Mouse (Mus musculus): ENCODE data around the gene Fam20a. TPM values are rescaled to one million over a fixed set of nuclear protein-coding genes. Genes with fewer than 3 reads are reported as not detected.
A peak's percentile ranks its signal among the peaks of the same experiment; 100 is the strongest.

Fam20a gene
- polyA plus RNA-seq, 1 experiment from 2014 or later = 0.37 TPM

- no peak overlapping the region for H3K9ac ChIP-seq (ENCODE audit: low read length)
- H3K36me3 ChIP-seq (ENCODE audit: control insufficient read depth, insufficient read depth, low read length) = no peaks in the 10 kb centered on the region
- no peak overlapping the region for H3K4me3 ChIP-seq (ENCODE audit: low read depth, low read length)
- H3K4me1 ChIP-seq (ENCODE audit: control insufficient read depth, insufficient read depth, low read length) = no peaks in the 10 kb centered on the region
- no peak for DNase-seq (ENCODE audit: low spot score)
- WGBS = 65% methylated on average over 10 of the region's 10 CpGs
- H3K27ac ChIP-seq (replicated peaks; ENCODE audit: low read depth, low read length) = no peak overlapping the region
- H3K27me3 ChIP-seq (ENCODE audit: control insufficient read depth, insufficient read depth, low read length) = no peaks in the 10 kb centered on the region
- ATAC-seq (ENCODE audit: insufficient number of reproducible peaks, low FRiP score, low TSS enrichment, low read depth) = no peak
- no peaks in the 10 kb centered on the region for H3K9me3 ChIP-seq (ENCODE audit: control insufficient read depth, low read length)
- H3K4me2 ChIP-seq (ENCODE audit: low read depth, severe bottlenecking) = no peak overlapping the region
Measured at GRCm38 (mm10) chr11:109629021-109629521, 93.0 kb downstream of the Fam20a start.

GRCm38 (mm10) chr11:109628099-109628498, 94.0 kb downstream of the Fam20a start:
- Histone ChIP-seq H3K4me1 (ENCODE audit: control insufficient read depth, insufficient read depth, low read length) (no peaks in the 10 kb centered on the region), H3K4me2 (ENCODE audit: low read depth, severe bottlenecking) (no peak overlapping the region), H3K9ac (ENCODE audit: low read length) (no peak overlapping the region), H3K9me3 (ENCODE audit: control insufficient read depth, low read length) (no peaks in the 10 kb centered on the region), H3K27ac (replicated peaks; ENCODE audit: low read depth, low read length) (no peak overlapping the region), H3K27me3 (ENCODE audit: control insufficient read depth, insufficient read depth, low read length) (no peaks in the 10 kb centered on the region), H3K36me3 (ENCODE audit: control insufficient read depth, insufficient read depth, low read length) (no peaks in the 10 kb centered on the region), H3K4me3 (ENCODE audit: low read depth, low read length) (no peak overlapping the region)
- 86% methylated on average over 3 of the region's 3 CpGs for WGBS
- DNase-seq (ENCODE audit: low spot score) = no peak
- no peak for ATAC-seq (ENCODE audit: insufficient number of reproducible peaks, low FRiP score, low TSS enrichment, low read depth)

GRCm38 (mm10) chr11:109627648-109628047, 94.4 kb downstream of the Fam20a start:
- DNase-seq (ENCODE audit: low spot score) (no peak), ATAC-seq (ENCODE audit: insufficient number of reproducible peaks, low FRiP score, low TSS enrichment, low read depth) (no peak)
- Histone ChIP-seq H3K9me3 (ENCODE audit: control insufficient read depth, low read length) (no peaks in the 10 kb centered on the region), H3K4me2 (ENCODE audit: low read depth, severe bottlenecking) (no peak overlapping the region), H3K9ac (ENCODE audit: low read length) (no peak overlapping the region), H3K4me1 (ENCODE audit: control insufficient read depth, insufficient read depth, low read length) (no peaks in the 10 kb centered on the region), H3K36me3 (ENCODE audit: control insufficient read depth, insufficient read depth, low read length) (no peaks in the 10 kb centered on the region), H3K27ac (replicated peaks; ENCODE audit: low read depth, low read length) (no peak overlapping the region), H3K4me3 (ENCODE audit: low read depth, low read length) (no peak overlapping the region), H3K27me3 (ENCODE audit: control insufficient read depth, insufficient read depth, low read length) (no peaks in the 10 kb centered on the region)
- WGBS = 87% methylated on average over 4 of the region's 4 CpGs

- no peak overlapping the region for H3K9ac ChIP-seq (ENCODE audit: low read length)
- no peak overlapping the region for H3K4me3 ChIP-seq (ENCODE audit: low read depth, low read length)
- DNase-seq (ENCODE audit: low spot score) (no peak), ATAC-seq (ENCODE audit: insufficient number of reproducible peaks, low FRiP score, low TSS enrichment, low read depth) (no peak)
- no peak overlapping the region for H3K27ac ChIP-seq (replicated peaks; ENCODE audit: low read depth, low read length)
- H3K4me1 ChIP-seq (ENCODE audit: control insufficient read depth, insufficient read depth, low read length) = no peaks in the 10 kb centered on the region
- H3K9me3 ChIP-seq (ENCODE audit: control insufficient read depth, low read length) = no peaks in the 10 kb centered on the region
- no peaks in the 10 kb centered on the region for H3K27me3 ChIP-seq (ENCODE audit: control insufficient read depth, insufficient read depth, low read length)
- WGBS = 92% methylated on average over 7 of the region's 7 CpGs
- H3K36me3 ChIP-seq (ENCODE audit: control insufficient read depth, insufficient read depth, low read length) = no peaks in the 10 kb centered on the region
- no peak overlapping the region for H3K4me2 ChIP-seq (ENCODE audit: low read depth, severe bottlenecking)
Measured at GRCm38 (mm10) chr11:109623238-109623637, 98.8 kb downstream of the Fam20a start.

- Histone ChIP-seq H3K9me3 (ENCODE audit: control insufficient read depth, low read length) (no peaks in the 10 kb centered on the region), H3K4me1 (ENCODE audit: control insufficient read depth, insufficient read depth, low read length) (no peaks in the 10 kb centered on the region), H3K4me3 (ENCODE audit: low read depth, low read length) (no peak overlapping the region), H3K27me3 (ENCODE audit: control insufficient read depth, insufficient read depth, low read length) (no peaks in the 10 kb centered on the region), H3K9ac (ENCODE audit: low read length) (no peak overlapping the region), H3K36me3 (ENCODE audit: control insufficient read depth, insufficient read depth, low read length) (no peaks in the 10 kb centered on the region), H3K27ac (replicated peaks; ENCODE audit: low read depth, low read length) (no peak overlapping the region), H3K4me2 (ENCODE audit: low read depth, severe bottlenecking) (peak overlapping the region; percentile 24; the same call in 1 of the 2 replicates)
- peak; percentile 35; the same call in 1 of the 2 replicates for ATAC-seq (ENCODE audit: insufficient number of reproducible peaks, low FRiP score, low TSS enrichment, low read depth)
- 22% methylated on average over 15 of the region's 15 CpGs for WGBS
- peak; percentile 40 for DNase-seq (ENCODE audit: low spot score)
Measured at GRCm38 (mm10) chr11:109622518-109623037, 99.5 kb downstream of the Fam20a start.

GRCm38 (mm10) chr11:109621183-109621582, 100.9 kb downstream of the Fam20a start:
- Histone ChIP-seq H3K4me2 (ENCODE audit: low read depth, severe bottlenecking) (no peak overlapping the region), H3K9me3 (ENCODE audit: control insufficient read depth, low read length) (no peaks in the 10 kb centered on the region), H3K36me3 (ENCODE audit: control insufficient read depth, insufficient read depth, low read length) (no peaks in the 10 kb centered on the region), H3K27ac (replicated peaks; ENCODE audit: low read depth, low read length) (no peak overlapping the region), H3K4me1 (ENCODE audit: control insufficient read depth, insufficient read depth, low read length) (peaks cover 6% of the 10 kb centered on the region; the same call in 1 of the 2 replicates), H3K27me3 (ENCODE audit: control insufficient read depth, insufficient read depth, low read length) (no peaks in the 10 kb centered on the region), H3K9ac (ENCODE audit: low read length) (no peak overlapping the region), H3K4me3 (ENCODE audit: low read depth, low read length) (no peak overlapping the region)
- peak; percentile 63 for DNase-seq (ENCODE audit: low spot score)
- 15% methylated on average over 2 of the region's 2 CpGs for WGBS
- ATAC-seq (ENCODE audit: insufficient number of reproducible peaks, low FRiP score, low TSS enrichment, low read depth) = no peak

- ATAC-seq (ENCODE audit: insufficient number of reproducible peaks, low FRiP score, low TSS enrichment, low read depth) = no peak
- Histone ChIP-seq H3K27ac (replicated peaks; ENCODE audit: low read depth, low read length) (no peak overlapping the region), H3K27me3 (ENCODE audit: control insufficient read depth, insufficient read depth, low read length) (no peaks in the 10 kb centered on the region), H3K4me2 (ENCODE audit: low read depth, severe bottlenecking) (no peak overlapping the region), H3K4me3 (ENCODE audit: low read depth, low read length) (no peak overlapping the region), H3K9ac (ENCODE audit: low read length) (no peak overlapping the region), H3K4me1 (ENCODE audit: control insufficient read depth, insufficient read depth, low read length) (peaks cover 6% of the 10 kb centered on the region; the same call in 1 of the 2 replicates), H3K36me3 (ENCODE audit: control insufficient read depth, insufficient read depth, low read length) (no peaks in the 10 kb centered on the region), H3K9me3 (ENCODE audit: control insufficient read depth, low read length) (no peaks in the 10 kb centered on the region)
- WGBS = 75% methylated on average over 6 of the region's 6 CpGs
- DNase-seq (ENCODE audit: low spot score) = no peak
Measured at GRCm38 (mm10) chr11:109620356-109620755, 101.7 kb downstream of the Fam20a start.

All from limb, embryonic 11.5 days (tissue).